Mouse (Mus musculus): ENCODE results near the gene Plxna1.

Plxna1 gene

DNA sequence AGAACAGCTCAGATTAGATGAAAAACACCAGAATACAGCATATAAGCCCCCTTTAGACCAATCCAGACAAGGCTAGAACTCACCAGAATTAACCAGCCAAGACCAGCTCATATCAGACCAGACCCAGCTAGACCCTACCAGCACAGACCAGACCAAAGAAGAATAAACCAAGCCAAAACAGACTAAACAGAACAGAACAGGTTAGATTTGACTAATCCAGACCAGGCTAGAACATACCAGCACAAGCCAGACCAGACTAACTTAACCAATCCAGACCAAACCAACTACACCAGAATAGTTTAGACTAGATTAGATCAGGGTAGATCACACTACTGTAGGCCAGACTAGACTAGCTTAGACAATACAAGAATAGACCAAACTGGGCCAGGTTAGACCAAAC is 77.3 kb downstream of the Plxna1 start:
- no peak for DNase-seq (ENCODE audit: low spot score in 2 of 2)

- DNase-seq (ENCODE audit: low spot score in 2 of 2): no peak
Measured at GRCm38 (mm10) chr6:89283095-89283494, 79.3 kb downstream of the Plxna1 start.

DNA sequence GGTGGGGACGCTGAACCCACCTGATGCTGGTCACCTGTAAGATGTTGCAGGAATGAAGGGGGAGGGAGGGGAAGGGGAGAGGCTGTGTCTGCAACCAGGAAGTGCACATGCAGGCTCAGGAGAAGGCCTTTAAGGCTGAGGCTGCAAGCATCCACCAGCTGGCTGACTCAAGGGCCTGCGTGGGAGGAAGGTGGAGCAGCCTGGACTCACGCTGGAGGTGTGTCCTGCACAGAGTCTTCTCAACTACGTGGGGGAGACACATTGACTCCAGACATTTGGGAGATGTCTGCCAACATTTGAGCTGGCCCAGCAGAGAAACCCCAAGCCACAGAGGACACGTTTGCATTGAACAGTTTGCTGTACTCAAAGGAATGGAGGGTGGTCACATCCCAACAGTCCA is 79.8 kb downstream of the Plxna1 start:
- no peak for DNase-seq (ENCODE audit: low spot score in 2 of 2)

DNA sequence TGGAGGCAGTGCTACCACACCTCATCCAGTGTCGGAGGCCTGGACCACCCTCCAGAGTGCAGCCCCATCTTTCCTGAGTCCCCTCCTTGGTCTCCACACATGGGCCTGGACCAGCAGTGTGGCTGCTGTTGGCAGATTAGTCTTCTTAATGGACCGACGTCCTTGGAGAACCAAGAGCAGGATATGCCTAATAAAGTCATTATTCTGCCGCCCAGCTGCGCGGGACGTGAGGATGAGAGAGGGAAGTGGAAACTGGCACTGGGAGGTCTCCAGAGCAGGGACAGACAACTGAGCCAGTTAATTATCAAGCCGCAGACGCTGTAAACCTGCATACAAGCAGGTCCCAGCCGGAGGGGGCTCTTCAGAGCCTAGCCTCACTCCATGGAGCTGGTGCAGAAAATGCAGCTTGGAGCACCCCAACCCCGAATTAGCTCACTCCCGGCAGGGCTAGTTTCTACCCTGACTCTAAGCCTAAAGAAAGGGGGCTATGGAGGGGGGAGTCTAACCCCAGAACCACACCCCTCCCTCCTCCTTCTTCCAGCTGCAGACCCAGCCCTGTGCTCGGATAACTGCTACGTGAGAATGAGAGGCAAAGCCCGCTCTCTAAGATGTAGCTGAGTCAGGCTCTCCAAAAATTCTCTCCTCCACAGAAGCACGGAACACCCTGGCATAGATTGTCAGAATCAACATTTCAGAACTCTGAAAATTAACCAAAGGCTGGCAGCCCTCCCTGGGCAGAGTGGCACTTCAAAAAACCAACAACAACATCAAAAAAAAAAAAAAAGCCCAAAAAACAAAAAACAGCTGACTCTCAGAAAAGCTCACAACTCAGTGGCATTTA is 80.7 kb downstream of the Plxna1 start:
- no peak for DNase-seq (ENCODE audit: low spot score in 2 of 2)

DNA sequence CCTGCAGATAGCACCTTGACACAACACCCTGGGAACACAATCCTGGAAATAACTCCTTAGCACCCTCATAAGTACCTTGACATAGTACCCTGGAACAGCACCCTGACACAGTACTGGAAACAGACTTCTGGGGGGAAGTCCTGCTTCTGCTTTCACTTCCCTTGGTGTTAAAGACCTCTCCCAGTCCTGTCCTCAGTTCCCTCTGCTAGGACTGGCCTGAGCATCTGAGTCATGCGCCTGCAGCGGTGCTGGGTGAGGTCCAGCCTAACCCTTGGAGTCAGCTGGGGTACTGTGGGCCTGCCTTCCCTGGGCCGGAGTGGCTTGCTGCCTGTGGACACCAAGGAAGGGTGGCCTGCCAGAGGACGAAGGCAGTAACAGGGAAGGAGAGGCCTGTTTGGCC is 81.9 kb downstream of the Plxna1 start:
- DNase-seq (ENCODE audit: low spot score in 2 of 2): peak in 1 of 2 experiments; percentile 30

GRCm38 (mm10) chr6:89271731-89272475 is 90.5 kb downstream of the Plxna1 start:
- DNase-seq (ENCODE audit: low spot score in 2 of 2): no peak

- DNase-seq (ENCODE audit: low spot score in 2 of 2): no peak
Measured at GRCm38 (mm10) chr6:89267181-89267580, 95.2 kb downstream of the Plxna1 start.

Measured in urinary bladder, postnatal 4 days (tissue).